Mouse (Mus musculus) CH12.LX (cell line): Measurements from ENCODE around the gene Rsph6a. TPM values are rescaled to one million over a fixed set of nuclear protein-coding genes. Genes with fewer than 3 reads are reported as not detected.

Experiments used
- DNase-seq: peaks from one replicate; pipeline ENCODE4 v3.0.0-alpha.2; 2013; ENCODE audit errors: extremely low read depth
- H3K27ac ChIP-seq: 2 replicates; pipeline ENCODE4 v1.5.1; 2012; ENCODE audit warnings: low read depth, mild to moderate bottlenecking, control low read depth, moderate library complexity; ENCODE audit not compliant: insufficient read depth
- H3K27me3 ChIP-seq: replicated peaks from 2 replicates; pipeline ENCODE3; 2012; ENCODE audit warnings: inconsistent platforms
- H3K36me3 ChIP-seq, 2 experiments: replicated peaks in 1 of 2; 2 replicates each; pipeline versions ENCODE3 to v1.6.1; 2012; ENCODE audit warnings: inconsistent platforms in 1 of 2, low read length in 1 of 2, mild to moderate bottlenecking in 1 of 2, mixed read lengths in 1 of 2, moderate library complexity in 1 of 2; ENCODE audit not compliant: control insufficient read depth in 1 of 2, insufficient read depth in 1 of 2
- H3K4me1 ChIP-seq, 2 experiments: 2 replicates each; pipeline ENCODE4 v1.6.1; 2012; ENCODE audit warnings: inconsistent platforms in 1 of 2, moderate library complexity in 1 of 2; ENCODE audit not compliant: insufficient read depth in 2 of 2, control insufficient read depth in 1 of 2
- H3K4me2 ChIP-seq: 2 replicates; pipeline ENCODE4 v1.6.1; 2012; ENCODE audit warnings: low read depth, mild to moderate bottlenecking, control low read depth; ENCODE audit not compliant: poor library complexity, insufficient read depth, severe bottlenecking
- H3K4me3 ChIP-seq, 3 experiments: fragments of 150-350 bp in 1 of 3; sonication (generic) in 1 of 3; replicated peaks in 1 of 3; 2 replicates each; pipeline versions ENCODE3 to v1.5.1; 2011 to 2012; ENCODE audit warnings: low read depth in 2 of 3, low read length in 2 of 3, mild to moderate bottlenecking in 2 of 3, moderate library complexity in 2 of 3, control low read depth in 1 of 3, improper control_type of control experiment in 1 of 3, inconsistent platforms in 1 of 3, mixed read lengths in 1 of 3; ENCODE audit not compliant: poor library complexity in 1 of 3
- H3K79me2 ChIP-seq: replicated peaks from 2 replicates; pipeline ENCODE4 v1.6.1; 2012; ENCODE audit warnings: mild to moderate bottlenecking, moderate library complexity; ENCODE audit not compliant: control insufficient read depth, poor library complexity, insufficient read depth, severe bottlenecking; ENCODE audit errors: extremely low read depth
- H3K9ac ChIP-seq: 2 replicates; pipeline ENCODE4 v1.6.1; 2012; ENCODE audit warnings: low read depth, mild to moderate bottlenecking, control low read depth, moderate library complexity; ENCODE audit not compliant: insufficient read depth
- H3K9me3 ChIP-seq: replicated peaks from 2 replicates; pipeline ENCODE3; 2012; ENCODE audit warnings: low read length, inconsistent platforms, mixed read lengths
- CHD2 ChIP-seq: IDR thresholded peaks from 2 replicates; pipeline ENCODE4 v1.6.1; 2011; ENCODE audit warnings: low read length, improper control_type of control experiment
- E2F4 ChIP-seq: IDR thresholded peaks from 2 replicates; pipeline ENCODE4 v1.6.1; 2011; ENCODE audit warnings: low read depth, low read length, improper control_type of control experiment; ENCODE audit not compliant: insufficient replicate concordance
- HCFC1 ChIP-seq: IDR thresholded peaks from 2 replicates; pipeline ENCODE4 v1.6.1; 2012; ENCODE audit warnings: low read depth, mild to moderate bottlenecking, inconsistent platforms, low read length, improper control_type of control experiment
- JUN ChIP-seq: IDR thresholded peaks from 2 replicates; pipeline ENCODE4 v1.6.1; 2011; ENCODE audit warnings: low read depth, mild to moderate bottlenecking, low read length, improper control_type of control experiment, moderate library complexity; ENCODE audit not compliant: insufficient read depth
- KAT2A ChIP-seq: IDR thresholded peaks from 2 replicates; pipeline ENCODE4 v1.6.1; 2012; ENCODE audit warnings: low read length, improper control_type of control experiment, inconsistent platforms; ENCODE audit not compliant: insufficient replicate concordance
- MAZ ChIP-seq: IDR thresholded peaks from 2 replicates; pipeline ENCODE4 v1.6.1; 2012; ENCODE audit warnings: low read depth, mild to moderate bottlenecking, inconsistent platforms, low read length, improper control_type of control experiment, moderate library complexity
- MEF2A ChIP-seq: IDR thresholded peaks from 2 replicates; pipeline ENCODE4 v1.6.1; 2014; ENCODE audit warnings: low read depth, mild to moderate bottlenecking, inconsistent platforms, low read length, improper control_type of control experiment, borderline replicate concordance
- MYC ChIP-seq: IDR thresholded peaks from 2 replicates; pipeline ENCODE4 v1.6.1; 2011; ENCODE audit warnings: low read depth, mild to moderate bottlenecking, improper control_type of control experiment, low read length
- NELFE ChIP-seq: IDR thresholded peaks from 2 replicates; pipeline ENCODE4 v1.6.1; 2011; ENCODE audit warnings: low read depth, low read length, improper control_type of control experiment
- RCOR1 ChIP-seq: conservative IDR thresholded peaks from 2 replicates; pipeline ENCODE4 v1.6.1; 2012; ENCODE audit warnings: low read depth, mild to moderate bottlenecking, inconsistent platforms, low read length, improper control_type of control experiment
- SIN3A ChIP-seq: IDR thresholded peaks from 2 replicates; pipeline ENCODE4 v1.6.1; 2012; ENCODE audit warnings: low read length, improper control_type of control experiment, inconsistent platforms
- SMC3 ChIP-seq: IDR thresholded peaks from 2 replicates; pipeline ENCODE4 v1.6.1; 2011; ENCODE audit warnings: low read depth, low read length, improper control_type of control experiment
- TBP ChIP-seq: conservative IDR thresholded peaks from 2 replicates; pipeline ENCODE4 v1.6.1; 2011; ENCODE audit warnings: low read depth, low read length, improper control_type of control experiment
- UBTF ChIP-seq: IDR thresholded peaks from 2 replicates; pipeline ENCODE4 v1.6.1; 2012; ENCODE audit warnings: low read depth, mild to moderate bottlenecking, inconsistent platforms, low read length, improper control_type of control experiment, moderate library complexity
- USF2 ChIP-seq: conservative IDR thresholded peaks from 2 replicates; pipeline ENCODE4 v1.6.1; 2011; ENCODE audit warnings: low read depth, low read length, improper control_type of control experiment
- ZKSCAN1 ChIP-seq: IDR thresholded peaks from 2 replicates; pipeline ENCODE4 v1.6.1; 2012; ENCODE audit warnings: low read depth, inconsistent platforms, low read length, improper control_type of control experiment, borderline replicate concordance
- dilution Hi-C: fragments of 300-500 bp; cut with MboI; formaldehyde crosslinking; loops from 2 replicates; pipeline ENCODE4 v1.14.3; 2020; ENCODE audit warnings: low sequenced_read_pairs; ENCODE audit not compliant: extremely low pct_unique_long_range_greater_than_20kb, extremely low pct_ligation_motif_present
- in situ Hi-C: fragments of 300-500 bp; cut with MboI; formaldehyde crosslinking; loops from 3 replicates; pipeline ENCODE4 v1.14.3; 2019; ENCODE audit warnings: low sequenced_read_pairs, low pct_ligation_motif_present, low pct_unique_long_range_greater_than_20kb, mixed read lengths
- polyA plus RNA-seq: library from polyadenylated mRNA; unstranded; fragments of >175 nt; gene quantifications from 2 replicates; pipeline ENCODE4 v1.2.1, GENCODE M21; 2012; ENCODE audit warnings: low read depth; ENCODE audit not compliant: insufficient read length
- total RNA-seq, 2 experiments: library from RNA; depleted of rRNA; stranded (reverse); fragments of 300-350 nt in 1 of 2; fragments of >200 nt in 1 of 2; gene quantifications; 2 replicates each; pipeline ENCODE4 v1.2.3; 2012 to 2014

Rsph6a gene
- total and polyA plus RNA-seq, 3 experiments: 0.25 TPM; not detected in 2

DNA sequence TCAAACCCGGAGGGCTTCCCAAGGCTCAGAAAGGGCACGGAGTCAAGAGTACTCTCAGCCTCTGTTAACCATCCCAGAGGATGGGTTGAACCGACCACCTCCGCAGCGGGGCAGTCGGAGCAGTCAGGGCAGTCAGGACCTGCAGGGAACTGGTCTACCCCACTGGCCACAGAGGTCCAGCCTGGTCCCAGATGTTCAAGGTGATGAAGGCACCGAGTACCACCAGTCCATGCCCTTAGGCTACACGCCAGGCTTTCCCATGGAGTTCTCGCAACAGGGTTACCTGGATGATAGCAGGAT is 237 bp downstream of the Rsph6a start:
- in situ Hi-C loops: no loop called here
- H3K4me2 ChIP-seq: no peak overlapping the region
- DNase-seq: no peak

GRCm38 (mm10) chr7:19055108-19055507 is 618 bp downstream of the Rsph6a start:
- Histone ChIP-seq H3K79me2 (no peaks in the 10 kb centered on the region), H3K4me2 (no peak overlapping the region), H3K9ac (no peak overlapping the region), H3K9me3 (no peaks in the 10 kb centered on the region), H3K27me3 (no peaks in the 10 kb centered on the region), H3K27ac (no peak overlapping the region), H3K4me3 (no peak overlapping the region), H3K36me3 (peaks cover 54 to 87% of the 10 kb centered on the region in 2 experiments), H3K4me1 (peaks cover 0 to 6% of the 10 kb centered on the region in 2 experiments; a peak in 1 of 4 replicates)
- in situ Hi-C loops (no loop called here), dilution Hi-C loops (no loop called here)
- no peak for TF ChIP-seq KAT2A
- TF ChIP-seq MYC: no peak
- no peak for TF ChIP-seq JUN
- TF ChIP-seq MEF2A: no peak
- no peak for TF ChIP-seq E2F4
- TF ChIP-seq SIN3A: no peak
- no peak for TF ChIP-seq USF2
- no peak for TF ChIP-seq HCFC1
- DNase-seq: no peak

More for the DNA sequence above, 237 bp downstream of the Rsph6a start:
- peaks cover 0 to 10% of the 10 kb centered on the region in 2 experiments; a peak in 1 of 4 replicates for H3K4me1 ChIP-seq
- dilution Hi-C loops: no loop called here
- no peak overlapping the region for H3K27ac ChIP-seq
- peaks cover 58 to 90% of the 10 kb centered on the region in 2 experiments for H3K36me3 ChIP-seq
- no peak overlapping the region for H3K9ac ChIP-seq
- H3K4me3 ChIP-seq: no peak overlapping the region
- no peaks in the 10 kb centered on the region for H3K27me3 ChIP-seq
- TF ChIP-seq HCFC1 (no peak), CHD2 (no peak), TBP (no peak), KAT2A (no peak)
- H3K79me2 ChIP-seq: no peaks in the 10 kb centered on the region
- H3K9me3 ChIP-seq: no peaks in the 10 kb centered on the region

DNA sequence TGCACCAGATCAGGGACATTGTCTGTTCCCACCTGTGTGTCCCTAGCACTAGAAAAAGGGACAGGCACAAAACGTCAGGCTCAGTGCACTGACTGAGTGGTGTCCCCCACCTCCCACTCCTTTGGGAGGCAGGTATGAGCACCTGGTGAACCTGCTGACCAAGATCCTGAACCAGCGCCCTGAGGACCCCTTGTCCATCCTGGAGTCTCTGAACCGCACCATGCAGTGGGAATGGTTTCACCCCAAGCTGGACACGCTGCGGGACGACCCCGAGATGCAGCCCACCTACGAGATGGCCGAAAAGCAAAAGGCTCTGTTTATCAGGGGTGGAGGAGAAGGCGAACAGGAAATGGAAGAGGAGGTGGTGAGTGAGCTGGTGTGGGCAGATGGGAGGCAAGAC is 2.9 kb downstream of the Rsph6a start:
- Histone ChIP-seq H3K4me3 (no peak overlapping the region), H3K4me2 (no peak overlapping the region), H3K9me3 (no peaks in the 10 kb centered on the region), H3K9ac (no peak overlapping the region), H3K27ac (no peak overlapping the region), H3K36me3 (peaks cover 33 to 74% of the 10 kb centered on the region in 2 experiments), H3K27me3 (no peaks in the 10 kb centered on the region), H3K79me2 (no peaks in the 10 kb centered on the region), H3K4me1 (no peaks in the 10 kb centered on the region)
- TF ChIP-seq MYC (no peak), ZKSCAN1 (no peak), HCFC1 (no peak), SMC3 (no peak), USF2 (no peak), RCOR1 (no peak), UBTF (no peak), SIN3A (no peak), MAZ (no peak), NELFE (no peak)
- DNase-seq: no peak
- dilution Hi-C loops (no loop called here), in situ Hi-C loops (no loop called here)
